Mouse (Mus musculus) forebrain, embryonic 10.5 days (tissue): ENCODE data around the gene Gm6309. TPM values are rescaled to one million over a fixed set of nuclear protein-coding genes. Genes with fewer than 3 reads are reported as not detected.
"Not testable (repeated sequence)": the region's sequence is repeated elsewhere in the genome, so short reads cannot be mapped to it uniquely, and the experiment has no call there.

Source experiments
- DNase-seq: peaks from one replicate; pipeline ENCODE4 v3.0.0-alpha.2; 2017; ENCODE audit warnings: low spot score; ENCODE audit errors: extremely low spot score
- H3K27ac ChIP-seq: fragments of 300-500 bp; sonication (generic); 2 replicates; pipeline ENCODE4 v1.5.1; 2016; ENCODE audit warnings: mild to moderate bottlenecking
- H3K27me3 ChIP-seq: fragments of 300-500 bp; sonication (generic); 2 replicates; pipeline ENCODE4 v1.6.1; 2016; ENCODE audit warnings: mild to moderate bottlenecking; ENCODE audit not compliant: poor library complexity, severe bottlenecking
- H3K36me3 ChIP-seq: fragments of 300-500 bp; sonication (generic); replicated peaks from 2 replicates; pipeline ENCODE4 v1.6.1; 2016; ENCODE audit warnings: mild to moderate bottlenecking, moderate library complexity
- H3K4me1 ChIP-seq: fragments of 300-500 bp; sonication (generic); 2 replicates; pipeline ENCODE4 v1.6.1; 2016
- H3K4me3 ChIP-seq: fragments of 300-500 bp; sonication (generic); 2 replicates; pipeline ENCODE4 v1.5.1; 2016; ENCODE audit warnings: mild to moderate bottlenecking, moderate library complexity
- H3K9me3 ChIP-seq: fragments of 300-500 bp; sonication (generic); 2 replicates; pipeline ENCODE4 v1.6.1; 2016; ENCODE audit warnings: mild to moderate bottlenecking, moderate library complexity
- WGBS: fragments of 180-500 bp; shearing (Covaris S2); methylation state at CpG from one replicate; pipeline ENCODE4 v1.1.7; 2016; 5-methylcytosine and 5-hydroxymethylcytosine counted together
- polyA plus RNA-seq: library from polyadenylated mRNA; unstranded; fragments of >200 nt; fragmentation: Nextera tagmentation; extraction: Ambion mirVana; gene quantifications from 2 replicates; pipeline ENCODE4 v1.2.1, GENCODE M21; 2016

Gm6309 gene
- polyA plus RNA-seq, 1 experiment from 2014 or later: not detected

DNA sequence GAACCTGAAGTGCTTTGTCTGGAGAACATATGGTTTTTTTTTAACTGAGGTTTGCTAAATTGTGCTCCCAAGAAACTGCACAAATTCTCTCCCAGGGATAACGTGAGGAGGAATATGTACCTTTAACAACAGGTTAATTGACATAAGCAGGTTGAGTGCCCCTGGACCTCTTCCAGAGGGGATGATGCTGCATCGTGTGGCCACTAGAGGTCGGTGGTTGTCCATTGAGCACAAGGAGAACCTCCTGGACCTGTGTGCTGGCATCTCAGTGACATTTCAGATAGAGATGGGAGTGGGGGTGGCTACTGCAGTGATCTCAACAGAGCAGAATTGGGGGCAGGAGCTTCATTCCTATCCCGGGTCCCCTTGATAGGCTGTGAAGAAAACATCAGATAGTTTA is 2.2 kb upstream of the Gm6309 start:
- DNase-seq, H3K27ac ChIP-seq, H3K27me3 ChIP-seq, H3K4me1 ChIP-seq, H3K36me3 ChIP-seq, H3K4me3 ChIP-seq: not testable (repeated sequence)
- H3K9me3 ChIP-seq: peaks cover 42% of the 10 kb centered on the region
- 67% methylated on average over 4 of the region's 4 CpGs for WGBS

DNA sequence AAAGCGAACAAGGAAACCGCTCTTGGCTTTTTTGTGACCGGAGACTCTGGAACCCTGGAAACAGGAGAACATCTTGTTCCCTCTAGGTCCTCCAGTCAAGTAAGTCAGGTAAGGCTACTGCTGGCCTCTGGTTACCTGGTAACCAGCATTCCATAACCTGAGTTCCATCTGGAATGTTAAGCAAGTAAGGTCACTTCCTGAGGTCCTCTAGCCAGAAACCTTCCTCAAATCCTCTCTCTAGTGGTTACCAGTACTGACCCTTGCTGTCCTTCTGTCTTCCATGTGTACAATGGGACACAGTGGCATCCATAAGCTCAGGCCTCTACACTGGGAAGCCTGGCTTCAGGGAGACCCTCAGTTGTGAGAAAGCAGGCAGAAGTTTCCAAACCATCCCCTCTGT is 10.1 kb downstream of the Gm6309 start, which contains the start of gene Gm5565:
TSS of gene Gm5565 (minus strand) at position 101 of the 400 bp plus-strand sequence.
- not testable (repeated sequence) for H3K36me3 ChIP-seq, DNase-seq, H3K27ac ChIP-seq, H3K27me3 ChIP-seq, H3K4me3 ChIP-seq, H3K4me1 ChIP-seq
- H3K9me3 ChIP-seq: peaks cover 23% of the 10 kb centered on the region
- 90% methylated on average over 3 of the region's 3 CpGs for WGBS

GRCm38 (mm10) chr5:146158326-146158725 is 12.2 kb downstream of the Gm6309 start:
- not testable (repeated sequence) for DNase-seq
- WGBS: 95% methylated on average over 4 of the region's 4 CpGs

GRCm38 (mm10) chr5:146150454-146150853 is 20.1 kb downstream of the Gm6309 start:
- Histone ChIP-seq H3K27me3 (no peaks in the 10 kb centered on the region), H3K4me3 (no peak overlapping the region), H3K9me3 (peaks cover 51% of the 10 kb centered on the region), H3K4me1 (no peaks in the 10 kb centered on the region), H3K36me3 (no peaks in the 10 kb centered on the region), H3K27ac (no peak overlapping the region)
- DNase-seq: no peak
- 80% methylated on average over 3 of the region's 3 CpGs for WGBS

More at GRCm38 (mm10) chr5:146158326-146158725, 12.2 kb downstream of the Gm6309 start:
- peaks cover 38% of the 10 kb centered on the region for H3K9me3 ChIP-seq
- not testable (repeated sequence) for H3K36me3 ChIP-seq, H3K27me3 ChIP-seq, H3K4me1 ChIP-seq, H3K4me3 ChIP-seq, H3K27ac ChIP-seq

- Histone ChIP-seq H3K9me3 (peaks cover 58% of the 10 kb centered on the region), H3K4me3 (no peak overlapping the region), H3K36me3 (no peaks in the 10 kb centered on the region), H3K4me1 (no peaks in the 10 kb centered on the region), H3K27me3 (no peaks in the 10 kb centered on the region), H3K27ac (no peak overlapping the region)
- DNase-seq: no peak
- WGBS: 37% methylated on average over 2 of the region's 2 CpGs
Measured at GRCm38 (mm10) chr5:146147903-146148302, 22.6 kb downstream of the Gm6309 start.

Other genes starting within 250 kb of the Gm6309 start
- gene Cyp3a25, start 161.1 kb downstream of the Gm6309 start, polyA plus RNA-seq: not detected in 2 replicates
- not detected in 2 replicates for gene Cyp3a59, start 91.5 kb downstream of the Gm6309 start, polyA plus RNA-seq
- gene Gm5565, start 10.2 kb downstream of the Gm6309 start, polyA plus RNA-seq: not detected in 2 replicates
- gene 1700001J03Rik, start 14.6 kb upstream of the Gm6309 start, polyA plus RNA-seq: not detected in 2 replicates
- gene Rnf6, start 50.8 kb upstream of the Gm6309 start, polyA plus RNA-seq: 25.9 and 27.7 TPM in 2 replicates
- gene Cdk8, start 60.5 kb upstream of the Gm6309 start, polyA plus RNA-seq: 21.8 and 22.6 TPM in 2 replicates
- 7.2 and 7.3 TPM in 2 replicates for gene Wasf3, start 214.3 kb upstream of the Gm6309 start, polyA plus RNA-seq